Mouse (Mus musculus) embryo, embryonic 10.5 days (tissue): ENCODE measurements around the gene Olfr345.

Experiments
- DNase-seq: peaks from one replicate; pipeline ENCODE4 v3.0.0-alpha.2; 2015; ENCODE audit warnings: low spot score

The Olfr345 gene

DNA sequence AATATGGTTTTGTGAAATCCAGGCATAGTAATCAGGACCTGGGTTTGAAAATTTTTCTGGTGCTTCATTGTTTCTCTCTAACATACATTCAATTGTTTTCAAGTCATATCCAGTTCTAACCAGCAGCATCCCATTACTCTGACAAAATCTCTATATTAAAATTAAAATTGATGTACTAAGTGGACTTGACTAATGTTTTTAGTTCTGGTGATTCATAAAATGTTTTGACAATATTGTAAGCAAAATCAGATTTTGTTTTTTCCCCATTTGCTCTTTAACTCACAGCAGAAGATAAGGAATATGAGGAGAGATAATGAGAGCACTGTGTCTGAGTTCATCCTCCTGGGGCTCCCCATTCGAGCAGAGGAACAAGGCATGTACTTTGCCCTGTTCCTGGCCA, at the start of gene Olfr345:
Gene Olfr345, plus strand, starts transcription at position 301 of the 400 bp plus-strand sequence.
- no peak for DNase-seq

DNA sequence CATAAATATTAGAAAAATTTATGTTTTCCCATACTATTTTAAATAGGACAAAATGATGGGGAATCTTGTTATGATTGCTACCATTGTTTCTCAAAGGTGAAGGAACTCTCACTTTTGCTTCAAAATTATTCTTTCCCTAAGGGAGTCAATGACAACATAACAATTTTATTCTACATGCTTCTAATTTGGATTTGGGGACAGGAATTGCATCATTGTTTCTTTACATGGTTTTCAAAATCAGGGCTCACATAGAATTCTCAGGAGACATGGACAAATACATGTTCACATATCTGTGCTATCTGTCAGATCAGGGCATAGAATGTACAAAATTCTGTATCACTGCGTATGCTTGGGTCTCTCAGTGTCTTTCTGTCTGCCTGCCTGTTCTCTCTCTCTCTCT, 45.6 kb downstream of the Olfr345 start, which contains the start of gene Olfr346:
Gene Olfr346, plus strand, starts transcription at position 301 of the 400 bp plus-strand sequence.
- no peak for DNase-seq
